Mouse (Mus musculus) embryonic facial prominence, embryonic 15.5 days (tissue): ENCODE data around the gene Bik. TPM values are rescaled to one million over a fixed set of nuclear protein-coding genes. Genes with fewer than 3 reads are reported as not detected.

Experiments used
- ATAC-seq: fragments of 200-750 bp; cut with Nextera tagmentation; 2 replicates; pipeline ENCODE4 v1.8.0; 2017; ENCODE audit warnings: low read depth, moderate TSS enrichment; ENCODE audit not compliant: insufficient number of reproducible peaks, low FRiP score, low TSS enrichment
- H3K27ac ChIP-seq: fragments of 300-500 bp; sonication (generic); replicated peaks from 2 replicates; pipeline ENCODE4 v1.5.1; 2015; ENCODE audit warnings: mild to moderate bottlenecking, inconsistent platforms
- H3K27me3 ChIP-seq: fragments of 300-500 bp; sonication (generic); 2 replicates; pipeline ENCODE4 v1.6.1; 2015; ENCODE audit warnings: inconsistent platforms
- H3K36me3 ChIP-seq: fragments of 300-500 bp; sonication (generic); 2 replicates; pipeline ENCODE4 v1.6.1; 2015; ENCODE audit warnings: mild to moderate bottlenecking, inconsistent platforms
- H3K4me1 ChIP-seq: fragments of 300-500 bp; sonication (generic); 2 replicates; pipeline ENCODE4 v1.6.1; 2015; ENCODE audit warnings: inconsistent platforms
- H3K4me2 ChIP-seq: fragments of 300-500 bp; sonication (generic); replicated peaks from 2 replicates; pipeline ENCODE4 v1.6.1; 2015; ENCODE audit warnings: mild to moderate bottlenecking, inconsistent platforms
- H3K4me3 ChIP-seq: fragments of 300-500 bp; sonication (generic); replicated peaks from 2 replicates; pipeline ENCODE4 v1.5.1; 2015; ENCODE audit warnings: mild to moderate bottlenecking, inconsistent platforms
- H3K9ac ChIP-seq: fragments of 300-500 bp; sonication (generic); 2 replicates; pipeline ENCODE4 v1.6.1; 2015; ENCODE audit warnings: inconsistent platforms
- H3K9me3 ChIP-seq: fragments of 300-500 bp; sonication (generic); replicated peaks from 2 replicates; pipeline ENCODE4 v1.6.1; 2016; ENCODE audit warnings: inconsistent platforms
- WGBS: fragments of 180-500 bp; shearing (Covaris S2); methylation state at CpG from one replicate; pipeline ENCODE4 v1.1.7; 2015; 5-methylcytosine and 5-hydroxymethylcytosine counted together
- polyA plus RNA-seq: library from polyadenylated mRNA; unstranded; fragments of >200 nt; fragmentation: Nextera tagmentation; extraction: Ambion mirVana; gene quantifications from 2 replicates; pipeline ENCODE4 v1.2.1, GENCODE M21; 2015

Gene Bik
- polyA plus RNA-seq, 1 experiment from 2014 or later, result 3.9 TPM

DNA sequence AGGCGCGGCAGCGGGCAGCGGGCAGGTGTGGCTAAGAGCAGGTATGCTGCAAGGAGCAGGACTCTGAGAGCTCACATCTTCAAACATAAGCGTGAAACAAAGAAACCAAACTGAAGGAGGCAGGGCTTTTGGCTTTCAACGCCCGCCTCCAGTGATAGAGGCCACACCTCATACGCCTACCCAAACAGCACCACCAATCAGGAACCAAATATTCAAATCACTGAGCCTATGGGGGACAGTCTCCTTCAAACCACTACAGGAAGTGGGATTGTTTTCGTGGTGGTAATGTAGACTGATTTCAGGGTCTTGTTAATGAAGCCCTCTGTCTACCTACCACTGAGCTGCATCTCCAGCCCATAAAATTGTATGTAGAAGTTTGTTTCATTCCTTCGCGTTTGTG is 43.0 kb downstream of the Bik start:
- Histone ChIP-seq H3K9ac (no peak overlapping the region), H3K27ac (no peak overlapping the region), H3K9me3 (no peaks in the 10 kb centered on the region), H3K4me1 (no peaks in the 10 kb centered on the region), H3K4me3 (no peak overlapping the region), H3K36me3 (peaks cover 8% of the 10 kb centered on the region; the same call in 1 of the 2 replicates), H3K27me3 (no peaks in the 10 kb centered on the region), H3K4me2 (no peak overlapping the region)
- 55% methylated on average over 11 of the region's 11 CpGs for WGBS
- ATAC-seq, result no peak

DNA sequence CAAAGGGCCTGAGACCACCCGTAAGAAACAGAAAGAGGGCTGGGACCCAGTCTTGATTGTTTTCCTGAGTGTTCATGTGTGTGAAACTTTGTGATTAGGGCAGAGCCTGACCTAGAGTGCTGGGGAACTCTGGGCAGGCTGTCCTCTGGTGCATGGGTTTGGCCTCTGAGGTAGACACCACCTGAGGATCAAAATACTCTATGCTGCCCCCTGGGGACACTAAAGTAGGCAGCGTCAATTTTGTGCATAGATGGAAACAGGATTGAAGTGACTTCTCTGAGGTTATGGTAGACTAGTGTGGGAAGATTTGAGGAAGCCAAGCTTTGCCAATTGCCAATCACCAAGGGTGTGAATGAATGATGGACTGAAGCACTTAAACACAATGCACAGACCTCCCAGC is 44.0 kb downstream of the Bik start:
- Histone ChIP-seq H3K27me3 (no peaks in the 10 kb centered on the region), H3K9ac (no peak overlapping the region)
- 50% methylated on average over 2 of the region's 2 CpGs for WGBS

GRCm38 (mm10) chr15:83571636-83572035 is 45.0 kb downstream of the Bik start:
- Histone ChIP-seq H3K4me1 (no peaks in the 10 kb centered on the region), H3K4me2 (no peak overlapping the region), H3K27ac (no peak overlapping the region), H3K27me3 (no peaks in the 10 kb centered on the region), H3K4me3 (no peak overlapping the region), H3K36me3 (peaks cover 28% of the 10 kb centered on the region), H3K9ac (no peak overlapping the region), H3K9me3 (no peaks in the 10 kb centered on the region)
- no peak for ATAC-seq
- 81% methylated on average over 5 of the region's 5 CpGs for WGBS

More for the DNA sequence above, 44.0 kb downstream of the Bik start:
- Histone ChIP-seq H3K9me3 (no peaks in the 10 kb centered on the region), H3K27ac (no peak overlapping the region), H3K36me3 (peaks cover 18% of the 10 kb centered on the region; the same call in 1 of the 2 replicates), H3K4me2 (no peak overlapping the region), H3K4me3 (no peak overlapping the region), H3K4me1 (no peaks in the 10 kb centered on the region)
- no peak for ATAC-seq

DNA sequence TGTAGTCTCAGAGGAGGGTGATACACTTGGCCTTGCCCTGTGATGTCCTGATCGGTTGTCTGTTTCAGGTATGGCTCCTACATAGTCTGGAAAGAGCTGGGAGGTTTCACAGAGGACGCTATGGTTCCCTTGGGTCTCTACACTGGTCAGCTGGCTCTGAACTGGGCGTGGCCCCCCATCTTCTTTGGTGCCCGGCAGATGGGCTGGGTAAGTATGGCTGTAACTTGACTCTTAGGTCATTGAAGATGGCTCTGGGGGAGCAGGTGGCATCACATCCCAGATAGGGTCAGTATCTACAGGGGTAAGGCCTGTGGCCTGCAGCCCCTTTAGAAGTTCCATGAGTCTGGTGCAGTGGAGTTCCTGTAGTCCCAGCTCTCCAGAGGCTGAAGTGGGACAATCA is 45.5 kb downstream of the Bik start:
- no peaks in the 10 kb centered on the region for H3K27me3 ChIP-seq
- H3K4me1 ChIP-seq, result no peaks in the 10 kb centered on the region
- H3K9ac ChIP-seq, result no peak overlapping the region
- H3K36me3 ChIP-seq, result peaks cover 33% of the 10 kb centered on the region
- ATAC-seq, result no peak
- WGBS, result 82% methylated on average over 4 of the region's 4 CpGs
- H3K4me3 ChIP-seq, result no peak overlapping the region
- no peak overlapping the region for H3K27ac ChIP-seq
- no peaks in the 10 kb centered on the region for H3K9me3 ChIP-seq
- no peak overlapping the region for H3K4me2 ChIP-seq

DNA sequence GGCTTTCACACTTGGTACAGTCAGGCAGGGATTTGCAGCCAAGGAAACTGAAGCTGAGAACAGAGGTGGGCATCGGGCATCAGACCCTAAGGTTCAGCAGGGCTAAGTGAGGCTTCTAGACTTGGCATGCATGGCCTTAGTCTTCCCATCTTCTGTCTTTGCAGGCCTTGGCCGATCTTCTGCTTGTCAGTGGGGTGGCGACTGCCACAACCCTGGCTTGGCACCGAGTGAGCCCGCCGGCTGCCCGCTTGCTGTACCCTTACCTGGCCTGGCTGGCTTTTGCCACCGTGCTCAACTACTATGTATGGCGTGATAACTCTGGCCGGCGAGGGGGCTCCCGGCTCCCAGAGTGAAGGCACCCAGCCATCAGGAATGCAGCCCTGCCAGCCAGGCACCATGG is 46.9 kb downstream of the Bik start:
- H3K4me2 ChIP-seq, result no peak overlapping the region
- ATAC-seq, result no peak
- no peaks in the 10 kb centered on the region for H3K9me3 ChIP-seq
- H3K36me3 ChIP-seq, result peaks cover 47% of the 10 kb centered on the region
- H3K9ac ChIP-seq, result no peak overlapping the region
- H3K4me1 ChIP-seq, result no peaks in the 10 kb centered on the region
- H3K4me3 ChIP-seq, result no peak overlapping the region
- no peaks in the 10 kb centered on the region for H3K27me3 ChIP-seq
- H3K27ac ChIP-seq, result no peak overlapping the region
- 95% methylated on average over 12 of the region's 12 CpGs for WGBS

GRCm38 (mm10) chr15:83574731-83575351 is 48.2 kb downstream of the Bik start:
- no peak for ATAC-seq
- WGBS, result 77% methylated on average over 6 of the region's 6 CpGs
- Histone ChIP-seq H3K9me3 (no peaks in the 10 kb centered on the region), H3K4me2 (no peak overlapping the region), H3K4me1 (no peaks in the 10 kb centered on the region), H3K27me3 (no peaks in the 10 kb centered on the region), H3K27ac (no peak overlapping the region), H3K36me3 (peaks cover 58% of the 10 kb centered on the region), H3K9ac (no peak overlapping the region), H3K4me3 (no peak overlapping the region)

GRCm38 (mm10) chr15:83575543-83575942 is 48.9 kb downstream of the Bik start:
- H3K9me3 ChIP-seq, result no peaks in the 10 kb centered on the region
- no peak overlapping the region for H3K9ac ChIP-seq
- H3K4me2 ChIP-seq, result no peak overlapping the region
- no peak for ATAC-seq
- H3K4me1 ChIP-seq, result no peaks in the 10 kb centered on the region
- H3K4me3 ChIP-seq, result no peak overlapping the region
- H3K36me3 ChIP-seq, result peaks cover 65% of the 10 kb centered on the region
- no peak overlapping the region for H3K27ac ChIP-seq
- 88% methylated on average over 8 of the region's 8 CpGs for WGBS
- H3K27me3 ChIP-seq, result no peaks in the 10 kb centered on the region

- Histone ChIP-seq H3K27ac (no peak overlapping the region), H3K9me3 (no peaks in the 10 kb centered on the region), H3K4me1 (no peaks in the 10 kb centered on the region), H3K4me3 (no peak overlapping the region), H3K4me2 (no peak overlapping the region), H3K36me3 (peaks cover 76% of the 10 kb centered on the region), H3K9ac (no peak overlapping the region), H3K27me3 (no peaks in the 10 kb centered on the region)
- ATAC-seq, result no peak
- WGBS, result 89% methylated on average over 9 of the region's 9 CpGs
Observed at GRCm38 (mm10) chr15:83576651-83577050, 50.0 kb downstream of the Bik start.

DNA sequence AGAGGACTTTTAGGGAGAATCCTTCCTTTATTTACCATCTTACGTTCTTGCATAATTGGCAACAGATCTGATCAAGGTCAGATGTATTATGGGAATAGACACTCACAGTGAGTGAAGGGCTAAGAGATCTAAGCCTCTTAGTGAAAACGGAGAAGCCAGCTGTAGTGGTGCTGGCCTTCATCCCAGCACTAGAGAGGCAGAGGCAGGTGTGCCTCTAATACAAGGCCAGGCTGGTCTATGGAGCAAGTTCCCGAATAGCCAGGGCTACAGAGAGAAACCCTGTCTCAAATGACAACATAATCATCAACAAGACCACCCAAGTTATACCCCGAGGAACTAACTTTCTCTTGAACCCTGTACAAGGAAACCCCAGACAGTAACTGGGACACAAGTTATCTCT is 56.3 kb downstream of the Bik start:
- H3K36me3 ChIP-seq, result peaks cover 84% of the 10 kb centered on the region
- no peaks in the 10 kb centered on the region for H3K27me3 ChIP-seq
- H3K4me3 ChIP-seq, result no peak overlapping the region
- no peak overlapping the region for H3K4me2 ChIP-seq
- H3K4me1 ChIP-seq, result peaks cover 16% of the 10 kb centered on the region; the same call in 1 of the 2 replicates
- no peak for ATAC-seq
- 40% methylated on average over 4 of the region's 4 CpGs for WGBS
- no peak overlapping the region for H3K9ac ChIP-seq
- H3K27ac ChIP-seq, result no peak overlapping the region
- no peaks in the 10 kb centered on the region for H3K9me3 ChIP-seq

DNA sequence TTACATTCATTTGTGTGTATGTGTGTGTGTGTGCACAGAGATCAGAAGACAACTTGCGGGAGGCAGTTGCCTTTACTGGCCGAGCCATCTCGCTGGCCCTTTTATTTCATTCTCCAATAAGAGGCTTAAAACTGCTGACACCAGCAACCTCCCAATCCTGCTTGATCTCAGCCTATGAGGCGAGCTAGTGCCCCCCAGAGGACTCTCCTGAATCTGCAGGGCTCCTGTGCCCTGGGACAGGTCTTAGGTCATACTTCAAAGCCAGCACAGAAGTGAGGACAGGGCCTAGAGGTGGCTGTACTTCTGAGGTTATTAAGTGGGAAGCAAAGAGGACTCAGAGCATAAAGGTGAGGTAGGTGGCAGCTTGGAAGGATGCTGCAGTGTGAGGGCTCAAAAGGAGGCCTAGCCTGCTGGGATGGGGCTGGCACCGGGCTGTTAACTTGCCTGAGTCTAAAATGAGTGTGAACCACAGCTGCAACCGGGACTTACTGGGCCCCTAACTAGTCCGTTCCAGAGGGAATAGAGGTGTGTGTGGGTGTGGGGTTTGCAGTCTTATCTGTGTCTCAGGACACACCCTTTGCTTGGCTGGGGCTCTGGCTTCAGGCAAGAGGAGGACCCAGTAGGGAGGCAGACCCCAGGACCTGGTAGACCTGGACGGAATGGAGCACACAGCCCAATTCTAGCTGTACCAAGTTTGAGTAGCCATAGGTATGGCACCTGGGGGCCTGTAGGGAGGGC is 56.9 kb downstream of the Bik start:
- no peak overlapping the region for H3K4me2 ChIP-seq
- 64% methylated on average over 8 of the region's 8 CpGs for whole genome bisulfite sequencing
- H3K36me3 ChIP-seq, result peaks cover 77% of the 10 kb centered on the region
- no peaks in the 10 kb centered on the region for H3K9me3 ChIP-seq
- ATAC-seq, result no peak
- peaks cover 16% of the 10 kb centered on the region; the same call in 1 of the 2 replicates for H3K4me1 ChIP-seq
- no peaks in the 10 kb centered on the region for H3K27me3 ChIP-seq
- no peak overlapping the region for H3K27ac ChIP-seq
- no peak overlapping the region for H3K4me3 ChIP-seq
- no peak overlapping the region for H3K9ac ChIP-seq

DNA sequence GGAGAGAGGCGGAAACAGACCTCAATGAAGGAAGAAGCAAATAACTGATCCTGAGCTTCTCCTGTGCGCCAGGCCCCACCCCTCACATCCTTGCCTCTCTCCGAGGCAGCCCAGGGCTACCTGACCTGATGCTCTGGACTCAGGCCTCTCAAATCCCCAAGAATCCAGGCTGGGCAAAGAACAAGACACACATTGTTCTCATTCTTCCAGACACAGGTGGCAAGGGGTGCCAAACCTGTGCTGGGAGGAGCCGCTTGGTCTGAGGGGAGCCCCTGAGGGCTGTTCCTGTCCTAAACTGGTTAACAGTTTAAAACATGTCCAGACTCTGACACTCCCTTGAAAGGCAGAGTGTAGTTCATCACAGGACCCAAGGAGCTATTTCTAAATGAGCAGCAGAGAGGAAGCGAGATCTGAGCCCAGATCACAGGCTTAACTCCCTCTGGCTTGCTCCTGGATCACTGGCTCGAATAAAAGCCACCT is 58.1 kb downstream of the Bik start:
- no peaks in the 10 kb centered on the region for H3K27me3 ChIP-seq
- H3K9ac ChIP-seq, result no peak overlapping the region
- WGBS, result 63% methylated on average over 6 of the region's 6 CpGs
- ATAC-seq, result no peak
- H3K9me3 ChIP-seq, result no peaks in the 10 kb centered on the region
- H3K4me3 ChIP-seq, result no peak overlapping the region
- peaks cover 16% of the 10 kb centered on the region; the same call in 1 of the 2 replicates for H3K4me1 ChIP-seq
- H3K36me3 ChIP-seq, result peaks cover 67% of the 10 kb centered on the region
- H3K27ac ChIP-seq, result no peak overlapping the region
- no peak overlapping the region for H3K4me2 ChIP-seq
